Mouse (Mus musculus): ENCODE data around the gene Mef2c.

DNA sequence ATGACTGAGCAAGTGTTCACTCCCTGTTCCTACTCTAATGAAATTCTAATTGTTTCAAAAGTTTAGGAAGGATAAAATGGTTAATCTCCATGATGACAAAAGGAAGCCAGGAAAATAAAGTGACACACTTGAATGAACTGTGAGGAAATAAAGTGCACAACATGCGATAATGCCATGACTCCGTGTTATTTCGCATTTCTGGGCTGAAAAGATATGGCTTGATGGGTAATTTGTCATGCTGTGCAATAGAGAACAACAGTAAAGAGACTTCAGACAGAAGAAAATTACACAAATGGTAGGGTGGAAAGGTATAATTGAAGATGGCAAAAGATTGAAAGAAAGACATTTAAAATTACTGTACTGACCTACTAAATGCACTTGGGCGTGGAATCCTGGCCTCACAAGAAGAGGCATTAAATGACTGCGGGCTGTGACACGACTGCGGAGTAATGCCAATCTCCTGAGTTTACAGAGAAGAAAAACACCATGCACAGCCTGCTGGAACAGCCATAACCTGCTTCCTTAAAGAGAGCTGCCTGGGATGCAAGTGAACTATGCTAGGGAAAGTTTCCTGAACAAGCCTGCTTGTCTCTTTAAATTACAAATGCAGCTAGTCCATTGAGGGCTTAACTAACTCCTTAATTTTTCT lies 19.0 kb upstream of the Mef2c start:
- TF ChIP-seq POLR2A (IDR thresholded peaks at IDR 0.05; ENCODE audit: insufficient read length, low read depth) (no peak), USF1 (IDR thresholded peaks at IDR 0.05; ENCODE audit: low read depth) (no peak), REST (IDR thresholded peaks at IDR 0.05; ENCODE audit: insufficient read depth, insufficient read length) (no peak), E2F4 (IDR thresholded peaks at IDR 0.05; ENCODE audit: insufficient read depth) (no peak), SRF (IDR thresholded peaks at IDR 0.05; ENCODE audit: control insufficient read depth, insufficient read length, low read depth) (no peak)
